Mouse (Mus musculus) forebrain, embryonic 16.5 days (tissue): ENCODE data around the gene Cldn22. TPM values are rescaled to one million over a fixed set of nuclear protein-coding genes. Genes with fewer than 3 reads are reported as not detected.

Source experiments
- ATAC-seq: fragments of 200-750 bp; cut with Nextera tagmentation; 2 replicates; pipeline ENCODE4 v1.8.0; 2017; ENCODE audit warnings: mild to moderate bottlenecking, moderate library complexity
- H3K27ac ChIP-seq: fragments of 300-500 bp; sonication (generic); 2 replicates; pipeline ENCODE4 v1.5.1; 2014; ENCODE audit warnings: low read length, control low read depth
- H3K27me3 ChIP-seq: fragments of 300-500 bp; sonication (generic); replicated peaks from 2 replicates; pipeline ENCODE4 v1.6.1; 2014; ENCODE audit warnings: low read length; ENCODE audit not compliant: control insufficient read depth, insufficient read depth
- H3K36me3 ChIP-seq: fragments of 300-500 bp; sonication (generic); 2 replicates; pipeline ENCODE4 v1.6.1; 2014; ENCODE audit not compliant: control insufficient read depth, insufficient read depth
- H3K4me1 ChIP-seq: fragments of 300-500 bp; sonication (generic); replicated peaks from 2 replicates; pipeline ENCODE4 v1.6.1; 2014; ENCODE audit warnings: low read length; ENCODE audit not compliant: control insufficient read depth, insufficient read depth
- H3K4me2 ChIP-seq: fragments of 300-500 bp; sonication (generic); 2 replicates; pipeline ENCODE4 v1.6.1; 2014; ENCODE audit warnings: mild to moderate bottlenecking, low read length, control low read depth
- H3K4me3 ChIP-seq: fragments of 300-500 bp; sonication (generic); replicated peaks from 2 replicates; pipeline ENCODE4 v1.5.1; 2014; ENCODE audit warnings: mild to moderate bottlenecking, low read length, control low read depth
- H3K9ac ChIP-seq: fragments of 300-500 bp; sonication (generic); replicated peaks from 2 replicates; pipeline ENCODE4 v1.6.1; 2014; ENCODE audit warnings: low read depth, low read length, control low read depth
- H3K9me3 ChIP-seq: fragments of 300-500 bp; sonication (generic); 2 replicates; pipeline ENCODE4 v1.6.1; 2016; ENCODE audit warnings: low read length; ENCODE audit not compliant: control insufficient read depth
- WGBS: fragments of 180-500 bp; shearing (Covaris S2); extraction: QIAGEN DNeasy Blood & Tissue Kit; methylation state at CpG from one replicate; pipeline ENCODE4 v1.1.7; 2014; 5-methylcytosine and 5-hydroxymethylcytosine counted together
- polyA plus RNA-seq: library from polyadenylated mRNA; unstranded; fragments of >200 nt; fragmentation: Nextera tagmentation; extraction: Ambion mirVana; gene quantifications from 2 replicates; pipeline ENCODE4 v1.2.1, GENCODE M21; 2015

The Cldn22 gene
- polyA plus RNA-seq, 1 experiment from 2014 or later = not detected

GRCm38 (mm10) chr8:47847931-47848330, 23.6 kb downstream of the Cldn22 start:
- H3K27ac ChIP-seq = no peak overlapping the region
- H3K27me3 ChIP-seq = no peaks in the 10 kb centered on the region
- no peak overlapping the region for H3K4me2 ChIP-seq
- H3K4me1 ChIP-seq = no peaks in the 10 kb centered on the region
- no peak for ATAC-seq
- no peaks in the 10 kb centered on the region for H3K9me3 ChIP-seq
- 96% methylated on average over 6 of the region's 6 CpGs for WGBS
- H3K4me3 ChIP-seq = no peak overlapping the region
- H3K36me3 ChIP-seq = no peaks in the 10 kb centered on the region
- no peak overlapping the region for H3K9ac ChIP-seq

- H3K9me3 ChIP-seq = no peaks in the 10 kb centered on the region
- H3K27me3 ChIP-seq = no peaks in the 10 kb centered on the region
- WGBS = 86% methylated on average over 8 of the region's 8 CpGs
- H3K4me1 ChIP-seq = no peaks in the 10 kb centered on the region
- no peaks in the 10 kb centered on the region for H3K36me3 ChIP-seq
- no peak overlapping the region for H3K4me3 ChIP-seq
- no peak overlapping the region for H3K4me2 ChIP-seq
- ATAC-seq = no peak
- no peak overlapping the region for H3K9ac ChIP-seq
- H3K27ac ChIP-seq = no peak overlapping the region
Observed at GRCm38 (mm10) chr8:47849842-47850241, 25.6 kb downstream of the Cldn22 start.

- H3K9ac ChIP-seq = no peak overlapping the region
- H3K27ac ChIP-seq = no peak overlapping the region
- ATAC-seq = no peak
- 81% methylated on average over 12 of the region's 12 CpGs for whole genome bisulfite sequencing
- no peak overlapping the region for H3K4me2 ChIP-seq
- H3K4me3 ChIP-seq = no peak overlapping the region
- no peaks in the 10 kb centered on the region for H3K4me1 ChIP-seq
- no peaks in the 10 kb centered on the region for H3K9me3 ChIP-seq
- H3K36me3 ChIP-seq = peaks cover 2% of the 10 kb centered on the region; the same call in 1 of the 2 replicates
- H3K27me3 ChIP-seq = no peaks in the 10 kb centered on the region
Observed at GRCm38 (mm10) chr8:47851824-47852502, 27.7 kb downstream of the Cldn22 start.

- no peak overlapping the region for H3K4me3 ChIP-seq
- no peak overlapping the region for H3K27ac ChIP-seq
- ATAC-seq = no peak
- no peaks in the 10 kb centered on the region for H3K27me3 ChIP-seq
- no peak overlapping the region for H3K9ac ChIP-seq
- 84% methylated on average over 5 of the region's 5 CpGs for WGBS
- H3K36me3 ChIP-seq = peaks cover 2% of the 10 kb centered on the region; the same call in 1 of the 2 replicates
- H3K4me1 ChIP-seq = no peaks in the 10 kb centered on the region
- no peak overlapping the region for H3K4me2 ChIP-seq
- H3K9me3 ChIP-seq = no peaks in the 10 kb centered on the region
Observed at GRCm38 (mm10) chr8:47852737-47853136, 28.5 kb downstream of the Cldn22 start.

GRCm38 (mm10) chr8:47853356-47853755, 29.1 kb downstream of the Cldn22 start:
- H3K4me3 ChIP-seq = no peak overlapping the region
- no peak overlapping the region for H3K27ac ChIP-seq
- no peak overlapping the region for H3K9ac ChIP-seq
- 87% methylated on average over 5 of the region's 5 CpGs for WGBS
- no peak overlapping the region for H3K4me2 ChIP-seq
- peaks cover 2% of the 10 kb centered on the region; the same call in 1 of the 2 replicates for H3K36me3 ChIP-seq
- H3K4me1 ChIP-seq = no peaks in the 10 kb centered on the region
- H3K9me3 ChIP-seq = no peaks in the 10 kb centered on the region
- ATAC-seq = no peak
- no peaks in the 10 kb centered on the region for H3K27me3 ChIP-seq

GRCm38 (mm10) chr8:47859259-47859658, 35.0 kb downstream of the Cldn22 start:
- Histone ChIP-seq H3K4me3 (no peak overlapping the region), H3K27me3 (no peaks in the 10 kb centered on the region), H3K4me2 (no peak overlapping the region), H3K27ac (no peak overlapping the region), H3K36me3 (peaks cover 2% of the 10 kb centered on the region; the same call in 1 of the 2 replicates), H3K9me3 (no peaks in the 10 kb centered on the region), H3K9ac (no peak overlapping the region), H3K4me1 (no peaks in the 10 kb centered on the region)
- WGBS = 88% methylated on average over 12 of the region's 12 CpGs
- no peak for ATAC-seq

- WGBS = 75% methylated on average over 8 of the region's 8 CpGs
- no peaks in the 10 kb centered on the region for H3K36me3 ChIP-seq
- H3K27me3 ChIP-seq = no peaks in the 10 kb centered on the region
- ATAC-seq = peak; percentile 29; the same call in 1 of the 2 replicates
- H3K9ac ChIP-seq = no peak overlapping the region
- no peaks in the 10 kb centered on the region for H3K9me3 ChIP-seq
- H3K4me3 ChIP-seq = no peak overlapping the region
- H3K27ac ChIP-seq = no peak overlapping the region
- H3K4me1 ChIP-seq = peaks cover 3% of the 10 kb centered on the region; the same call in 1 of the 2 replicates
- H3K4me2 ChIP-seq = no peak overlapping the region
Observed at GRCm38 (mm10) chr8:47866568-47866967, 42.3 kb downstream of the Cldn22 start.

GRCm38 (mm10) chr8:47867067-47867466, 42.8 kb downstream of the Cldn22 start:
- H3K9me3 ChIP-seq = no peaks in the 10 kb centered on the region
- H3K36me3 ChIP-seq = no peaks in the 10 kb centered on the region
- ATAC-seq = peak; percentile 90
- no peak overlapping the region for H3K4me3 ChIP-seq
- 20% methylated on average over 8 of the region's 8 CpGs for WGBS
- H3K27me3 ChIP-seq = no peaks in the 10 kb centered on the region
- H3K9ac ChIP-seq = no peak overlapping the region
- no peak overlapping the region for H3K27ac ChIP-seq
- H3K4me1 ChIP-seq = peaks cover 3% of the 10 kb centered on the region; the same call in 1 of the 2 replicates
- H3K4me2 ChIP-seq = no peak overlapping the region

GRCm38 (mm10) chr8:47872361-47873107, 48.3 kb downstream of the Cldn22 start:
- WGBS = 51% methylated on average over 13 of the region's 13 CpGs
- Histone ChIP-seq H3K9me3 (no peaks in the 10 kb centered on the region), H3K4me2 (no peak overlapping the region), H3K9ac (no peak overlapping the region), H3K36me3 (no peaks in the 10 kb centered on the region), H3K27ac (no peak overlapping the region), H3K4me3 (no peak overlapping the region), H3K27me3 (no peaks in the 10 kb centered on the region), H3K4me1 (no peaks in the 10 kb centered on the region)
- peak; percentile 89 for ATAC-seq
